Mouse (Mus musculus) C2C12 (cell line): ENCODE results near the gene Mxd4. TPM values are rescaled to one million over a fixed set of nuclear protein-coding genes. Genes with fewer than 3 reads are reported as not detected.

Experiments
- H3K27me3 ChIP-seq: one replicate; pipeline ENCODE4 v1.6.1; 2011; ENCODE audit not compliant: control insufficient read depth, insufficient read depth, insufficient read length
- H3K36me3 ChIP-seq: one replicate; pipeline ENCODE4 v1.6.1; 2011; ENCODE audit not compliant: control insufficient read depth, insufficient read depth
- H3K4me3 ChIP-seq: one replicate; pipeline ENCODE4 v1.5.1; 2011; ENCODE audit warnings: mild to moderate bottlenecking, control low read depth; ENCODE audit not compliant: poor library complexity, insufficient read depth, severe bottlenecking
- H3K79me2 ChIP-seq: one replicate; pipeline ENCODE4 v1.6.1; 2011; ENCODE audit not compliant: control insufficient read depth, insufficient read depth
- H3K79me3 ChIP-seq: one replicate; pipeline ENCODE4 v1.6.1; 2011; ENCODE audit warnings: low read depth, control low read depth
- H3ac ChIP-seq: one replicate; pipeline ENCODE3; 2011; ENCODE audit warnings: low read depth; ENCODE audit not compliant: control insufficient read depth, insufficient read length
- CEBPB ChIP-seq: IDR thresholded peaks from one replicate; pipeline ENCODE4 v1.6.1; 2011; ENCODE audit warnings: low read depth, mild to moderate bottlenecking, control low read depth, moderate library complexity
- CTCF ChIP-seq: IDR thresholded peaks from one replicate; pipeline ENCODE4 v1.5.1; 2011; ENCODE audit not compliant: control insufficient read depth, insufficient read depth, insufficient read length
- FOSL1 ChIP-seq: IDR thresholded peaks from one replicate; pipeline ENCODE4 v1.8.0; 2011; ENCODE audit warnings: mild to moderate bottlenecking, low read length; ENCODE audit not compliant: poor library complexity, insufficient read depth, severe bottlenecking
- MAX ChIP-seq: IDR thresholded peaks from one replicate; pipeline ENCODE4 v1.6.1; 2011; ENCODE audit warnings: mild to moderate bottlenecking, control low read depth
- MYOD1 ChIP-seq: IDR thresholded peaks from one replicate; pipeline ENCODE4 v1.6.1; 2011; ENCODE audit warnings: low read depth; ENCODE audit not compliant: control insufficient read depth, insufficient read length
- MYOG ChIP-seq: IDR thresholded peaks from one replicate; pipeline ENCODE4 v1.6.1; 2011; ENCODE audit not compliant: control insufficient read depth, insufficient read length; ENCODE audit errors: extremely low read depth
- USF1 ChIP-seq: IDR thresholded peaks from one replicate; pipeline ENCODE4 v1.6.1; 2011; ENCODE audit warnings: low read depth, mild to moderate bottlenecking, control low read depth, moderate library complexity
- polyA plus RNA-seq: library from polyadenylated mRNA; unstranded; fragments of >200 nt; fragmentation: generic; extraction: Trizol; gene quantifications from one replicate; pipeline ENCODE4 v1.2.1, GENCODE M21; 2012; ENCODE audit warnings: missing spikeins

The Mxd4 gene
- polyA plus RNA-seq, 1 experiment = 15.3 TPM

- Histone ChIP-seq H3K4me3 (no peak overlapping the region), H3K27me3 (peaks cover 42% of the 10 kb centered on the region), H3K36me3 (no peaks in the 10 kb centered on the region), H3K79me2 (no peaks in the 10 kb centered on the region), H3K79me3 (no peaks in the 10 kb centered on the region), H3ac (no peak overlapping the region)
- TF ChIP-seq USF1 = no peak
- no peak for TF ChIP-seq MYOG
- no peak for TF ChIP-seq MAX
- no peak for TF ChIP-seq CEBPB
- TF ChIP-seq CTCF = no peak
- TF ChIP-seq FOSL1 = no peak
- no peak for TF ChIP-seq MYOD1
Observed at GRCm38 (mm10) chr5:34217756-34218155, 30.2 kb upstream of the Mxd4 start.

- Histone ChIP-seq H3ac (no peak overlapping the region), H3K79me3 (no peaks in the 10 kb centered on the region), H3K79me2 (no peaks in the 10 kb centered on the region), H3K36me3 (no peaks in the 10 kb centered on the region), H3K27me3 (peaks cover 42% of the 10 kb centered on the region), H3K4me3 (no peak overlapping the region)
- TF ChIP-seq CTCF (no peak), MYOD1 (no peak), MYOG (no peak), CEBPB (no peak), USF1 (no peak), MAX (no peak), FOSL1 (no peak)
Observed at GRCm38 (mm10) chr5:34216025-34216424, 28.5 kb upstream of the Mxd4 start.

- Histone ChIP-seq H3K79me2 (no peaks in the 10 kb centered on the region), H3K36me3 (no peaks in the 10 kb centered on the region), H3ac (no peak overlapping the region), H3K4me3 (no peak overlapping the region), H3K27me3 (peaks cover 42% of the 10 kb centered on the region), H3K79me3 (no peaks in the 10 kb centered on the region)
- TF ChIP-seq USF1 (no peak), FOSL1 (no peak), MYOG (no peak), CEBPB (no peak), MYOD1 (no peak), MAX (no peak), CTCF (no peak)
Observed at GRCm38 (mm10) chr5:34213659-34214058, 26.1 kb upstream of the Mxd4 start.

DNA sequence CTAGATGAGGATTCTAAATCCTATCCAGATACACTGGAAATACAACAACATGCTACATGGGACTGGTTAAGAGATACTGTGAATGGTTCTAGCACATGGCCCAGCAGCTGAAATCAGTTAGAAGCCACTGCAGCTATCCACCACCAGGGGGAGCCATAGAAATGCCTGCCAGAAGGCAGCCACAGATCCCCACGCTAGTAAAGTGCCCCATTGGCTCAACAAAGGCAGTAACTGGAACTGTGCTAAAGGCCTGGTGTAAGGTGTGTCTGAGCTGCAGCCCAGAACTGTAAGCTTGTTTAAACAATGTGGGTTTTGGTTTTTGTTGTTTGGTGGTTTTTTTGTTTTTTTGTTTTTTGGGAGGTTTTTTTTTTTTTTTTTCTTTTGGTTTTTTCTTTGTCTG, 22.8 kb upstream of the Mxd4 start:
- peaks cover 32% of the 10 kb centered on the region for H3K27me3 ChIP-seq

GRCm38 (mm10) chr5:34207503-34207902, 20.0 kb upstream of the Mxd4 start:
- TF ChIP-seq CEBPB (no peak), MYOG (no peak), FOSL1 (no peak)
- Histone ChIP-seq H3K27me3 (peaks cover 19% of the 10 kb centered on the region), H3K79me2 (no peaks in the 10 kb centered on the region), H3ac (no peak overlapping the region), H3K36me3 (no peaks in the 10 kb centered on the region), H3K79me3 (no peaks in the 10 kb centered on the region), H3K4me3 (no peak overlapping the region)

More for the DNA sequence above, 22.8 kb upstream of the Mxd4 start:
- Histone ChIP-seq H3K4me3 (no peak overlapping the region), H3ac (no peak overlapping the region), H3K79me2 (no peaks in the 10 kb centered on the region), H3K36me3 (no peaks in the 10 kb centered on the region), H3K79me3 (no peaks in the 10 kb centered on the region)
- TF ChIP-seq MAX (peak; percentile 54), USF1 (no peak), CTCF (peak; percentile 78)

DNA sequence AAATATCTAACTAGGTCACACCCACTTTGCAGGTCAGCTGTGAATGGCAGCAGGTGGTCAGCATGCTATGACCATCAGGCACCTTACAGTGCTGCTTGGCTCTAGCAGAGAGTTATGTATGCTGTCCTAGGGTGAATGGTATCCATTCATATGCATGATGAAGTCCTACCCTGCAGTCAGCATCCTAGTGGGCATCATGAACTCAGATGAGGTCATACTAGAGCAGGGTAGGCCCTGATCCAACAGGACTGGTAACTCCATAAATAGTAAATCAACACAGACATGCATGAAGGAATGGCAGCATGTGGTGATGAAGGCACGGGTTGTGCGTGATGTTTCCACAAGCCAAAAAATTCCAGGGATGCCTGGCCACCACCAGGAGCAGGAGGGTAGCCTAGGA, 18.3 kb upstream of the Mxd4 start:
- TF ChIP-seq MAX = no peak
- no peak for TF ChIP-seq FOSL1
- no peak for TF ChIP-seq CTCF
- no peak for TF ChIP-seq CEBPB
- TF ChIP-seq MYOG = no peak
- no peak for TF ChIP-seq USF1
- H3ac ChIP-seq = no peak overlapping the region
- H3K79me3 ChIP-seq = no peaks in the 10 kb centered on the region
- no peaks in the 10 kb centered on the region for H3K36me3 ChIP-seq
- peaks cover 22% of the 10 kb centered on the region for H3K27me3 ChIP-seq
- H3K4me3 ChIP-seq = no peak overlapping the region
- no peaks in the 10 kb centered on the region for H3K79me2 ChIP-seq
